ENCODE assay signal across 21 mouse cellular contexts in genomic region chr3:105890220-105890619, GRCm38 (mm10). TPM values are rescaled to one million over a fixed set of nuclear protein-coding genes. Genes with fewer than 3 reads are reported as not detected.
DNase-seq lines count a peak whose midpoint lies in the region; ATAC-seq and TF ChIP-seq lines count a peak whose summit lies in the region.
"Had no signal": no experiment of that assay in that cellular context is flagged by ENCODE, and none has a peak within 500 bp of the region (broad histone marks: within the 10 kb centered on the region; RNA-seq: fewer than 3 reads in every experiment).

No protein-coding gene starts in this region.

- no peaks in the 10 kb centered on the region for H3K9me3 ChIP-seq in heart, postnatal 0 days (replicated peaks; ENCODE audit: control insufficient read depth, low read length)
- H3K9me3 ChIP-seq in hindbrain, embryonic 13.5 days = no peaks in the 10 kb centered on the region
- H3K9me3 ChIP-seq: embryonic facial prominence, embryonic 12.5 days; G1E; hindbrain, embryonic 15.5 days; kidney, embryonic 15.5 days; limb, embryonic 13.5 days had no signal

- H3K36me3 ChIP-seq in heart, adult 2 months (ENCODE audit: control insufficient read depth, insufficient read depth, low read length) = peaks cover 9% of the 10 kb centered on the region; the same call in 1 of the 2 replicates
- H3K36me3 ChIP-seq in liver, adult 2 months (ENCODE audit: control insufficient read depth, insufficient read depth, low read length) = no peaks in the 10 kb centered on the region
- H3K36me3 ChIP-seq in heart, postnatal 0 days (replicated peaks; ENCODE audit: control insufficient read depth, insufficient read depth, low read length) = no peaks in the 10 kb centered on the region
- H3K36me3 ChIP-seq in hindbrain, embryonic 13.5 days = no peaks in the 10 kb centered on the region
- H3K36me3 ChIP-seq: embryonic facial prominence, embryonic 12.5 days; G1E; hindbrain, embryonic 15.5 days; kidney, embryonic 15.5 days; limb, embryonic 13.5 days had no signal

- H3K27ac ChIP-seq in heart, adult 2 months = peak overlapping the region; percentile 55
- no peak overlapping the region for H3K27ac ChIP-seq in liver, adult 2 months (replicated peaks; ENCODE audit: insufficient read depth, low read depth, low read length)
- H3K27ac ChIP-seq in heart, postnatal 0 days (ENCODE audit: low read depth) = peak overlapping the region; percentile 58; the same call in 1 of the 2 replicates
- no peak overlapping the region for H3K27ac ChIP-seq in hindbrain, embryonic 13.5 days
- H3K27ac ChIP-seq: embryonic facial prominence, embryonic 12.5 days; hindbrain, embryonic 15.5 days; kidney, embryonic 15.5 days; limb, embryonic 13.5 days; macrophage had no signal

- DNase-seq in heart, adult 2 months = peak in 1 of 2 experiments; percentile 44
- DNase-seq in heart, postnatal 36 days = no peak
- DNase-seq in liver, adult 2 months (ENCODE audit: extremely low read depth, low read depth, low spot score) = peak; percentile 64
- no peak for DNase-seq in liver
- no peak for DNase-seq in heart, postnatal 0 days (ENCODE audit: low spot score)
- peak; percentile 20 to 23 for DNase-seq in thymus, postnatal 10 days (ENCODE audit: low spot score in 2 of 2)
- DNase-seq: adrenal gland, adult 2 months; cerebellum, adult 2 months; right cerebral cortex, postnatal 25 days had no signal

- WGBS in heart, adult 2 months = 43% methylated on average over 4 of the region's 4 CpGs
- WGBS in liver, adult 2 months = 41% methylated on average over 4 of the region's 4 CpGs
- WGBS in heart, postnatal 0 days = 50% methylated on average over 4 of the region's 4 CpGs
- 77% methylated on average over 4 of the region's 4 CpGs for WGBS in hindbrain, embryonic 13.5 days

- no peak overlapping the region for H3K9ac ChIP-seq in heart, adult 2 months (ENCODE audit: low read depth, low read length)
- H3K9ac ChIP-seq in liver, adult 2 months (ENCODE audit: low read depth, low read length) = no peak overlapping the region
- H3K9ac ChIP-seq in heart, postnatal 0 days (replicated peaks; ENCODE audit: low read depth, low read length) = no peak overlapping the region
- H3K9ac ChIP-seq in hindbrain, embryonic 13.5 days = no peak overlapping the region
- H3K9ac ChIP-seq: embryonic facial prominence, embryonic 12.5 days; hindbrain, embryonic 15.5 days; kidney, embryonic 15.5 days; limb, embryonic 13.5 days had no signal

- H3K4me2 ChIP-seq in heart, postnatal 0 days (ENCODE audit: low read depth, low read length) = no peak overlapping the region
- no peak overlapping the region for H3K4me2 ChIP-seq in hindbrain, embryonic 13.5 days
- H3K4me2 ChIP-seq: embryonic facial prominence, embryonic 12.5 days; hindbrain, embryonic 15.5 days; kidney, embryonic 15.5 days; limb, embryonic 13.5 days had no signal

- H3K4me3 ChIP-seq in heart, adult 2 months = no peak overlapping the region
- H3K4me3 ChIP-seq in liver, adult 2 months (ENCODE audit: insufficient read depth, low read depth, low read length) = no peak overlapping the region
- H3K4me3 ChIP-seq in heart, postnatal 0 days (ENCODE audit: low read depth, low read length) = no peak overlapping the region
- H3K4me3 ChIP-seq in hindbrain, embryonic 13.5 days = no peak overlapping the region
- H3K4me3 ChIP-seq: embryonic facial prominence, embryonic 12.5 days; hindbrain, embryonic 15.5 days; kidney, embryonic 15.5 days; limb, embryonic 13.5 days had no signal

- TF ChIP-seq POLR2A in heart, adult 2 months (IDR thresholded peaks at IDR 0.05; ENCODE audit: insufficient read depth, low read depth, low read length) = no peak
- no peak for TF ChIP-seq POLR2A in liver, adult 2 months (IDR thresholded peaks at IDR 0.05; ENCODE audit: extremely low read depth, insufficient read depth, low read length)

- no peak for TF ChIP-seq CTCF in heart, adult 2 months (IDR thresholded peaks at IDR 0.05)
- TF ChIP-seq CTCF in liver, adult 2 months (IDR thresholded peaks at IDR 0.05; ENCODE audit: low read depth, low read length) = no peak
- no peak for TF ChIP-seq CTCF in heart, postnatal 0 days (IDR thresholded peaks at IDR 0.05; ENCODE audit: low read depth)

- intact Hi-C loops in heart, adult 2 months (cut with DNase I) = no loop called here
- intact Hi-C loops in heart, postnatal 36 days (cut with DNase I) = no loop called here

- H3K27me3 ChIP-seq in heart, adult 2 months (ENCODE audit: control insufficient read depth, insufficient read depth, low read length) = no peaks in the 10 kb centered on the region
- H3K27me3 ChIP-seq in liver, adult 2 months (ENCODE audit: control insufficient read depth, insufficient read depth, low read length) = no peaks in the 10 kb centered on the region
- no peaks in the 10 kb centered on the region for H3K27me3 ChIP-seq in heart, postnatal 0 days (ENCODE audit: control insufficient read depth, insufficient read depth, low read length)
- H3K27me3 ChIP-seq in hindbrain, embryonic 13.5 days = no peaks in the 10 kb centered on the region
- H3K27me3 ChIP-seq: embryonic facial prominence, embryonic 12.5 days; hindbrain, embryonic 15.5 days; kidney, embryonic 15.5 days; limb, embryonic 13.5 days had no signal

- no peak for ATAC-seq in heart, postnatal 0 days (ENCODE audit: insufficient read depth, low read depth)
- ATAC-seq in hindbrain, embryonic 13.5 days (ENCODE audit: low FRiP score) = no peak
- no peak for ATAC-seq in CD4-positive, CD25-positive, alpha-beta regulatory T cell, adult 4 months
- ATAC-seq: midbrain, embryonic 16.5 days had no signal

- no peak for TF ChIP-seq EP300 in heart, adult 2 months (IDR thresholded peaks at IDR 0.05; ENCODE audit: insufficient read depth, low read depth, low read length)
- TF ChIP-seq EP300 in heart, postnatal 0 days (IDR thresholded peaks at IDR 0.05; ENCODE audit: low read depth) = no peak

- peaks cover 36% of the 10 kb centered on the region for H3K4me1 ChIP-seq in heart, adult 2 months (ENCODE audit: control insufficient read depth, insufficient read depth, low read length)
- peaks cover 2% of the 10 kb centered on the region; the same call in 1 of the 2 replicates for H3K4me1 ChIP-seq in liver, adult 2 months (ENCODE audit: control insufficient read depth, insufficient read depth, low read length)
- peaks cover 35% of the 10 kb centered on the region for H3K4me1 ChIP-seq in heart, postnatal 0 days (ENCODE audit: control insufficient read depth, insufficient read depth)
- peaks cover 6% of the 10 kb centered on the region; the same call in 1 of the 2 replicates for H3K4me1 ChIP-seq in hindbrain, embryonic 13.5 days (replicated peaks)
- H3K4me1 ChIP-seq: hindbrain, embryonic 15.5 days had no signal

- no peaks in the 10 kb centered on the region for H3K79me2 ChIP-seq in heart, adult 2 months (replicated peaks; ENCODE audit: control insufficient read depth, insufficient read depth, low read length)
- no peaks in the 10 kb centered on the region for H3K79me2 ChIP-seq in liver, adult 2 months (ENCODE audit: control insufficient read depth, insufficient read depth, low read length)

RNA-seq across cellular contexts. Expression of gene Tmigd3, which starts 19.5 kb away (rescaled TPM):
- total RNA-seq in heart, adult 2 months (2021) = under 1 TPM in 1 of 2 experiments, not detected in 1; 0.31 TPM
- 0.35 TPM in 1 of 2 replicates, not detected in the other for polyA plus RNA-seq in heart, adult 2 months (2012; rRNA removed)
- total RNA-seq in heart, postnatal 36 days (2021) = under 1 TPM in 1 of 2 experiments, not detected in 1; 0.49 TPM
- 0.27 TPM in 1 of 2 replicates, not detected in the other for total RNA-seq in liver, adult 2 months (2014; rRNA removed)
- 0.12 TPM in 1 of 2 replicates, not detected in the other for polyA plus RNA-seq in liver, adult 2 months (2012; rRNA removed)
- not detected in 2 replicates for total RNA-seq in heart, postnatal 0 days (2014; rRNA removed; ENCODE audit: low replicate concordance)
- 0.33 and 0.44 TPM in 2 replicates for polyA plus RNA-seq in heart, postnatal 0 days (2015; fragmentation: Nextera tagmentation; extraction: Ambion mirVana)
- not detected in 2 replicates for polyA plus RNA-seq in hindbrain, embryonic 13.5 days (2015; fragmentation: Nextera tagmentation; extraction: Ambion mirVana)
- polyA plus RNA-seq in CD4-positive, CD25-positive, alpha-beta regulatory T cell, adult 4 months (2017; shearing (Covaris generic)) = not detected
- total RNA-seq: adrenal gland, adult 2 months; common myeloid progenitor, adult 5-6 weeks; left cerebral cortex, adult 8-10 months had no signal
- polyA plus RNA-seq: adrenal gland, adult 2 months; embryonic facial prominence, embryonic 12.5 days; hindbrain, embryonic 15.5 days; kidney, embryonic 15.5 days; limb, embryonic 13.5 days; midbrain, embryonic 16.5 days; neural tube, embryonic 11.5 days had no signal

RNA-seq across cellular contexts. Expression of gene Adora3, which starts 19.6 kb away (rescaled TPM):
- total RNA-seq in heart, adult 2 months (2021) = not detected
- 0.37 and 0.94 TPM in 2 replicates for polyA plus RNA-seq in heart, adult 2 months (2012; rRNA removed)
- under 1 TPM in 1 of 2 experiments, not detected in 1; 0.22 TPM for total RNA-seq in heart, postnatal 36 days (2021)
- total RNA-seq in liver, adult 2 months (2014; rRNA removed) = 0.09 TPM in 1 of 2 replicates, not detected in the other
- 0.06 TPM in 1 of 2 replicates, not detected in the other for polyA plus RNA-seq in liver, adult 2 months (2012; rRNA removed)
- total RNA-seq in heart, postnatal 0 days (2014; rRNA removed; ENCODE audit: low replicate concordance) = not detected in 2 replicates
- 0.14 and 0.21 TPM in 2 replicates for polyA plus RNA-seq in heart, postnatal 0 days (2015; fragmentation: Nextera tagmentation; extraction: Ambion mirVana)
- polyA plus RNA-seq in hindbrain, embryonic 13.5 days (2015; fragmentation: Nextera tagmentation; extraction: Ambion mirVana) = 0.26 and 0.30 TPM in 2 replicates
- polyA plus RNA-seq in CD4-positive, CD25-positive, alpha-beta regulatory T cell, adult 4 months (2017; shearing (Covaris generic)) = not detected
- polyA plus RNA-seq: G1E; kidney, embryonic 15.5 days had no signal

RNA-seq across cellular contexts. Expression of gene I830077J02Rik, which starts 42.2 kb away (rescaled TPM):
- 1 to 10 TPM in 1 of 2 experiments, under 1 TPM in 1; 0.97 to 2.3 TPM for total RNA-seq in heart, adult 2 months (2021)
- 0.72 and 0.76 TPM in 2 replicates for polyA plus RNA-seq in heart, adult 2 months (2012; rRNA removed)
- total RNA-seq in heart, postnatal 36 days (2021) = under 1 TPM; 0.54 to 0.94 TPM
- 0.40 and 0.55 TPM in 2 replicates for total RNA-seq in liver, adult 2 months (2014; rRNA removed)
- 0.39 and 0.54 TPM in 2 replicates for polyA plus RNA-seq in liver, adult 2 months (2012; rRNA removed)
- total RNA-seq in heart, postnatal 0 days (2014; rRNA removed; ENCODE audit: low replicate concordance) = 0.04 TPM in 1 of 2 replicates, not detected in the other
- 0.82 and 0.88 TPM in 2 replicates for polyA plus RNA-seq in heart, postnatal 0 days (2015; fragmentation: Nextera tagmentation; extraction: Ambion mirVana)
- 0.25 and 1.1 TPM in 2 replicates for polyA plus RNA-seq in hindbrain, embryonic 13.5 days (2015; fragmentation: Nextera tagmentation; extraction: Ambion mirVana)
- under 1 TPM; 0.51 to 0.61 TPM for polyA plus RNA-seq in CD4-positive, CD25-positive, alpha-beta regulatory T cell, adult 4 months (2017; shearing (Covaris generic))

Comparison
In these comparisons a context has a peak if more than half of its experiments do, and no peak if none do; other contexts are left out.
1. DNase-seq: peak in liver, adult 2 months (single experiment) and thymus, postnatal 10 days (2 of 2); none in heart, postnatal 36 days (0 of 2), liver (single experiment) and heart, postnatal 0 days (single experiment).
2. H3K27ac ChIP-seq: peak in heart, adult 2 months (single experiment) and heart, postnatal 0 days (single experiment); none in liver, adult 2 months (single experiment) and hindbrain, embryonic 13.5 days (single experiment).